Mouse (Mus musculus): ENCODE measurements at regions not wholly inside any gene's neighbourhood (a gene's known extent, or its start where the extent isn't known, plus 50 kb on each side); places are given as distances from the start of the nearest gene placed in this dataset.

DNA sequence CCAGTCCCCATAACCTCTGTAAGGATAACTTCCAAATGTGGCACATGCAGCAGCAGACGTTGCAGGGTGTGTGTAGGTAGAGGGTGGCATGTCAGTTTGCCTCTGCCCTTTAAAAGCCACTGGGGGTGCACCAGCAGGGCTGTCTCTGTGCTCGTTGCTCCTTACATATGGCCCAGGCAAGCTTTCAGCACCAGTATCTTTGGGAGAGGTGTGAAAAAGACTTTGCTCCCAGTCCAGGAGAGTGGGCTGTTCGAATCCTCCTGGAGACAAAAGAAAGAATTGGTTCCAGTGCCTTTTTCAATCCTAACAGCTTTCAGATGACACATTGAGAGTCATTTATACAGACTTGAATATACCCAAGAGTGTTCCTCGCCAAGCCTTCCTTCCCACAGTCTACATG, 390.0 kb downstream of the Prkd1 start:
- WGBS = 72% methylated on average over 4 of the region's 4 CpGs
- Histone ChIP-seq H3K36me3 (ENCODE audit: control insufficient read depth, insufficient read depth, low read length) (no peaks in the 10 kb centered on the region), H3K4me2 (replicated peaks; ENCODE audit: low read depth, low read length) (no peak overlapping the region), H3K27me3 (ENCODE audit: control insufficient read depth, insufficient read depth, low read length) (no peaks in the 10 kb centered on the region), H3K4me3 (ENCODE audit: low read depth, low read length) (no peak overlapping the region), H3K9ac (ENCODE audit: low read depth, low read length) (no peak overlapping the region), H3K27ac (ENCODE audit: low read depth, low read length) (no peak overlapping the region), H3K4me1 (replicated peaks; ENCODE audit: control insufficient read depth, insufficient read depth, low read length) (no peaks in the 10 kb centered on the region), H3K9me3 (ENCODE audit: control insufficient read depth, low read length) (no peaks in the 10 kb centered on the region)
- ATAC-seq (ENCODE audit: low FRiP score) (no peak), DNase-seq (ENCODE audit: low spot score) (no peak)

DNA sequence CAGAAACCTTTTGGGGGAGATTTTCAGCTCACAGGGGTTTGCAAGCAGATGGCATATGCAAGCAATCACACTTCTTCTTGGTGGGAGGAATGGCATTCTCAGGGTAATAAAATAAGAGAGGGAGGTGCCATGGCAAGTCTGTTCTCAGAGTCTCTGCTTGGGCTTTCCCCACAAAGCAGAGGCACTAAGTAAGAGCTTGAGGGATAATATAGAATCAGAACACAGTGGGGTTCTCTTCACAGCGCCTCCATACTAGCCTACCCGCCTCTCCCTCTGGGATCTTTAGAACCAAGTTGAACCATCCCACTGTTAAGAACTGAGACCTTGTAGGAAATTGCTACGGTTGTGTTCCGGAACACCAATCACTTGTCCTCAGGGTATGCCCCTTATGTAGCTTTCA, 387.8 kb downstream of the Prkd1 start:
- Histone ChIP-seq H3K27me3 (ENCODE audit: control insufficient read depth, insufficient read depth, low read length) (no peaks in the 10 kb centered on the region), H3K4me3 (ENCODE audit: low read depth, low read length) (no peak overlapping the region), H3K9me3 (ENCODE audit: control insufficient read depth, low read length) (no peaks in the 10 kb centered on the region), H3K36me3 (ENCODE audit: control insufficient read depth, insufficient read depth, low read length) (no peaks in the 10 kb centered on the region), H3K9ac (ENCODE audit: low read depth, low read length) (no peak overlapping the region), H3K27ac (ENCODE audit: low read depth, low read length) (no peak overlapping the region), H3K4me2 (replicated peaks; ENCODE audit: low read depth, low read length) (no peak overlapping the region), H3K4me1 (replicated peaks; ENCODE audit: control insufficient read depth, insufficient read depth, low read length) (no peaks in the 10 kb centered on the region)
- no peak for DNase-seq (ENCODE audit: low spot score)
- no peak for ATAC-seq (ENCODE audit: low FRiP score)
- 87% methylated on average over 4 of the region's 4 CpGs for WGBS

DNA sequence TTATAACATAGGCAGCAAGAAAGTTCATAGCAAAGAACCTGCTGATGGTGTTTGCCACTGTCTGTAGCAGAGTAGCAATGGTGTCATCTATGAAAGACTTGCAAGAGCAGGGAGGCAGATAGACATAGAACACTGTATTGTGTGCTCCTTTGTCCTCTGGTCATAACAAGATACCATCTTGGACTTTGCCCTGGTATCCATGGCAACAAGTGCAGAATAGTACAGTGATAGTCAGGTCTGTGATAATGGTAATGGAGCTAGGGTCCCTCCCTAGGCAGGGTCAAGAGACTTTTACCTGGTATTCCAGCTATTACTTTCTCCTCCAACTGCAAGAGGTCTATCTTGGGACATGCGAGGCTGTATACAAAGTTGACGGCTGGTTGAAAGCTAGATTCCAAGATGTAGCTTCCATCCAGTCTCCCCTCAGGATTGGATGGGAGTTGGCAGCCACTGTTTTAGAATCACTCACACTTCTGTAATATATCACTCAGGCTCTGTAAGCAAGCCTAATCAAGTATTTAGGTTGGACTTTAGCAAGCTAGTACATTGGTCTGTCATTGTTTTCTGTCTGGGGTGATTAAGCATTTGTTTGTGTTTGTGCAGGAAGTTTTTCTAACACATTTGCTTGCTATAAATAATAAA, 375.5 kb downstream of the Prkd1 start:
- no peak overlapping the region for H3K4me2 ChIP-seq (replicated peaks; ENCODE audit: low read depth, low read length)
- no peak overlapping the region for H3K27ac ChIP-seq (ENCODE audit: low read depth, low read length)
- H3K9ac ChIP-seq (ENCODE audit: low read depth, low read length) = no peak overlapping the region
- no peaks in the 10 kb centered on the region for H3K9me3 ChIP-seq (ENCODE audit: control insufficient read depth, low read length)
- ATAC-seq (ENCODE audit: low FRiP score) (no peak), DNase-seq (ENCODE audit: low spot score) (no peak)
- no peak overlapping the region for H3K4me3 ChIP-seq (ENCODE audit: low read depth, low read length)
- H3K36me3 ChIP-seq (ENCODE audit: control insufficient read depth, insufficient read depth, low read length) = no peaks in the 10 kb centered on the region
- 95% methylated on average over 2 of the region's 2 CpGs for WGBS
- H3K4me1 ChIP-seq (replicated peaks; ENCODE audit: control insufficient read depth, insufficient read depth, low read length) = no peaks in the 10 kb centered on the region
- H3K27me3 ChIP-seq (ENCODE audit: control insufficient read depth, insufficient read depth, low read length) = no peaks in the 10 kb centered on the region

- no peak for DNase-seq (ENCODE audit: low spot score)
Measured at GRCm38 (mm10) chr12:50281615-50282014, 367.3 kb downstream of the Prkd1 start.

More at GRCm38 (mm10) chr12:50281615-50282014, 367.3 kb downstream of the Prkd1 start:
- Histone ChIP-seq H3K27me3 (ENCODE audit: control insufficient read depth, insufficient read depth, low read length) (no peaks in the 10 kb centered on the region), H3K4me1 (replicated peaks; ENCODE audit: control insufficient read depth, insufficient read depth, low read length) (no peaks in the 10 kb centered on the region), H3K4me3 (ENCODE audit: low read depth, low read length) (no peak overlapping the region), H3K36me3 (ENCODE audit: control insufficient read depth, insufficient read depth, low read length) (no peaks in the 10 kb centered on the region), H3K4me2 (replicated peaks; ENCODE audit: low read depth, low read length) (no peak overlapping the region), H3K27ac (ENCODE audit: low read depth, low read length) (no peak overlapping the region), H3K9me3 (ENCODE audit: control insufficient read depth, low read length) (no peaks in the 10 kb centered on the region), H3K9ac (ENCODE audit: low read depth, low read length) (no peak overlapping the region)
- WGBS = 73% methylated on average over 1 of the region's 1 CpGs
- no peak for ATAC-seq (ENCODE audit: low FRiP score)
